Mouse (Mus musculus) layer of hippocampus, postnatal 10 days (tissue): ENCODE measurements around the gene Senp2. TPM values are rescaled to one million over a fixed set of nuclear protein-coding genes. Genes with fewer than 3 reads are reported as not detected.
"Not testable (repeated sequence)": the region's sequence is repeated elsewhere in the genome, so short reads cannot be mapped to it uniquely, and the experiment has no call there.

Experiments
- DNase-seq, 2 experiments: peaks; one replicate each; pipeline ENCODE4 v3.0.0; 2021; ENCODE audit warnings: low spot score in 2 of 2
- long read RNA-seq: library from polyadenylated mRNA; stranded (forward); transcript quantifications from one replicate; pipeline ENCODE4 v2.0.0, GENCODE M21; 2023
- total RNA-seq, 2 experiments: library from RNA; stranded (reverse); gene quantifications; 2 replicates each; pipeline ENCODE4 v1.2.3; 2021

The Senp2 gene
- total RNA-seq = 10 to 100 TPM; 69.7 to 70.8 TPM
- long read RNA-seq, full-length matches to known transcripts = 19 of 37 reads
- long read RNA-seq, partial matches to known transcripts = 10 of 37 reads
- long read RNA-seq, other reads (novel, unspliced or antisense) = 8 of 37 reads

- peak; percentile 100 for DNase-seq
Observed at GRCm38 (mm10) chr16:22009099-22009584, at the start of gene Senp2. Gene Senp2, plus strand, starts transcription at chr16:22009484.

GRCm38 (mm10) chr16:21965576-21965975, 43.7 kb upstream of the Senp2 start:
- no peak for DNase-seq

- DNase-seq = no peak
Observed at GRCm38 (mm10) chr16:21969874-21970273, 39.4 kb upstream of the Senp2 start.

GRCm38 (mm10) chr16:21970536-21970935, 38.7 kb upstream of the Senp2 start:
- DNase-seq = no peak

GRCm38 (mm10) chr16:21971446-21971845, 37.8 kb upstream of the Senp2 start:
- no peak for DNase-seq

- no peak for DNase-seq
Observed at GRCm38 (mm10) chr16:21976203-21976602, 33.1 kb upstream of the Senp2 start.

- DNase-seq = no peak
Observed at GRCm38 (mm10) chr16:21977347-21977746, 31.9 kb upstream of the Senp2 start.

GRCm38 (mm10) chr16:21983146-21983545, 26.1 kb upstream of the Senp2 start:
- DNase-seq = no peak

- no peak for DNase-seq
Observed at GRCm38 (mm10) chr16:21983581-21983980, 25.7 kb upstream of the Senp2 start.

GRCm38 (mm10) chr16:21984091-21984490, 25.2 kb upstream of the Senp2 start:
- no peak for DNase-seq

GRCm38 (mm10) chr16:21986191-21986590, 23.1 kb upstream of the Senp2 start:
- DNase-seq = no peak

- no peak for DNase-seq
Observed at GRCm38 (mm10) chr16:21987956-21988355, 21.3 kb upstream of the Senp2 start.

GRCm38 (mm10) chr16:21990893-21991292, 18.4 kb upstream of the Senp2 start:
- not testable (repeated sequence) for DNase-seq

GRCm38 (mm10) chr16:21991774-21992173, 17.5 kb upstream of the Senp2 start:
- DNase-seq = no peak

- no peak for DNase-seq
Observed at GRCm38 (mm10) chr16:21995304-21995703, 14.0 kb upstream of the Senp2 start, which contains the start of gene Liph. Gene Liph, minus strand, starts transcription at chr16:21995663.

- DNase-seq = no peak
Observed at GRCm38 (mm10) chr16:21996402-21996801, 12.9 kb upstream of the Senp2 start.

GRCm38 (mm10) chr16:21996881-21997641, 12.2 kb upstream of the Senp2 start:
- no peak for DNase-seq

- DNase-seq = no peak
Observed at GRCm38 (mm10) chr16:21998061-21998460, 11.2 kb upstream of the Senp2 start.

- no peak for DNase-seq
Observed at GRCm38 (mm10) chr16:21999941-22000690, 9.2 kb upstream of the Senp2 start.

GRCm38 (mm10) chr16:22001172-22001571, 8.1 kb upstream of the Senp2 start:
- no peak for DNase-seq

GRCm38 (mm10) chr16:22001606-22002005, 7.7 kb upstream of the Senp2 start:
- DNase-seq = no peak

GRCm38 (mm10) chr16:22009596-22009995, 312 bp downstream of the Senp2 start:
- DNase-seq = no peak
